Mouse (Mus musculus) kidney, adult 2 months (tissue): ENCODE data around the gene Gm9767.

Experiments
- CTCF ChIP-seq: fragments of 200-500 bp; conservative IDR thresholded peaks from 2 replicates; pipeline ENCODE4 v1.5.1; 2011; ENCODE audit warnings: low read depth, mild to moderate bottlenecking, control low read depth, low read length, moderate library complexity, mixed read lengths; ENCODE audit not compliant: insufficient read depth, insufficient read length
- POLR2A ChIP-seq: fragments of 200-500 bp; IDR thresholded peaks from one replicate; pipeline ENCODE4 v1.6.1; 2011; ENCODE audit warnings: low read depth, low read length, control low read depth

GRCm38 (mm10) chr10:26071986-26072385 lies 6.1 kb upstream of the Gm9767 start:
- TF ChIP-seq CTCF (no peak), POLR2A (no peak)
